Mouse (Mus musculus) lung, postnatal 4 days (tissue): Measurements from ENCODE around the gene Clic1.

Experiments used
- DNase-seq, 2 experiments: peaks; one replicate each; pipeline ENCODE4 v3.0.0; 2021

The Clic1 gene

DNA sequence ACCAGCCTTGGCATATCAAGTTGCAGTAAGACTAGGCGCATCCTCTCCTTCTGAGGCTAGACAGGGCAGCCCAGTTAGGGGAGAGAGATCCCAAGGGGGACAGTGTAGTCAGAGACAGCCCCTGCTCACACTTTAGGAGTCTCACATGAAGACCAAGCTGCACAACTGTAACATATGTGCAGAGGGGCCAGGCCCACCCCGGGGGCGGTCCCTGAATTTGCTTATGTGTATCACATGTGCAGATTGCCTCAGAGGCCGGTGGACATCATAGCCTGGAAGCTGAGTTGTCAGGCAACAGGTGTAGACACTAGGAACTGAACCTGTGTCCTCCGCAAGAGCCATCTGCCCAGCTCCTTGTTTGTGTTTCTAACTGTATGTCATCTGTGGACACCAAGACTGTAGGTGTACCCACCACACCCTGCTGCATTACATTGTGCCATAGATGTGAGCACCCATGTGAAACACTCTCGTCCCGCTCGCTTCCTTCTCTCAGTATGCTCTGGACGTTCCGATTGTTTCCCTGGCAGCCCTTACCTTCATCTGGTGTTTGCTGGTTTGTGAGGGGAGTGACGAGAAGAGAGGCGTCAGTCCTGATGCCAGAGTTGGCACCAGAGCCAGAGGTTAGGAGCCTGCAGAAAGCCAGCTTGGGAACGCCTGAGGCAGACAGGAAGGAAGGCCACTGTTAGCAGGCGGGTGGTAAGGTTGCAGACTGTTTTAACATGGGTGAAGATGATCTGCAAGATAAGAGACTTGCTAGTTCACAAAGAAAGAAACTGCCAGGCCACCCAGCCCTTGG is 42.8 kb downstream of the Clic1 start:
- DNase-seq = peak in 1 of 2 experiments; percentile 55

DNA sequence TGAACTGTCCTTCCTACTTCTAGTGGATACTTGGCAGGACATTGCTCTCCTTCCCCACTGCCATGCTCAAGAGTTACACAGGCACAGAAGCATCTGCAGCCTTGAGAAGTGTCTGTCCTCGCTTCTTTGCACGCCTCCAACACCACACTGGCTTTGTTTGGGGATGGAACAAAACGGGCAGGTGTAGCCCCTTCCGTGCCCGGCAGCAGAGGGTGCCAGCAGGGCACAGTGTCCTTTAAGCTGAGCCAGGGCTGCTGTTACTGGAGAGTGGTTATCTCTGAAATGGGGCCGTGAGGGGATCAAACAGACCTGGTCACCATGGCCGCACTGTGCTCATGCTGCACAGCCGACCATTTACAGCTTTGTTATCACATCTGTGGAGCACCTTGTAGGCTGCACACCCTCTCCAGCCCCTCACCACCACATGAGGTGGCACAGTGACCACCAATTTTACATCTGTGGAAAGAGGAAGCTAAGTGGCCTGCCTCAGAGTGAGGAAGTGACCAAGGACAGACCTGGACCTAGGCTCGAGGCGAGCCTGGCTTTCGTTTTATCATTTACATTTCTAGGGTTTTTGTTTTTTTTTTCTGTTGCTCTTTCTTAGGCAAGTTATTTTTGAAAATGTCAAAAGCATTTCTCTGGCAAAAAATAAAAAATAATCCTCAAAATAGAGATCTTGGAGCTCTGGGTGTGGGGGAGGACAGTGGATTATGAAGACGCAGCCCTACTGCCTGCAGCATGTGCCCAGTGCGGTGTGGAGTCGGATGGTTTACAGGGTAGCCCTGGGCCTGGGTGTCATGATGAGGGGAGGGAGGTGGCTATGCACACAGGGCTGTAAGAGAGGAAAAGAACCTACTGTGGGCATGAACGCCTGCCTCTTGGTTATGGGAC is 45.0 kb downstream of the Clic1 start:
- DNase-seq = no peak

DNA sequence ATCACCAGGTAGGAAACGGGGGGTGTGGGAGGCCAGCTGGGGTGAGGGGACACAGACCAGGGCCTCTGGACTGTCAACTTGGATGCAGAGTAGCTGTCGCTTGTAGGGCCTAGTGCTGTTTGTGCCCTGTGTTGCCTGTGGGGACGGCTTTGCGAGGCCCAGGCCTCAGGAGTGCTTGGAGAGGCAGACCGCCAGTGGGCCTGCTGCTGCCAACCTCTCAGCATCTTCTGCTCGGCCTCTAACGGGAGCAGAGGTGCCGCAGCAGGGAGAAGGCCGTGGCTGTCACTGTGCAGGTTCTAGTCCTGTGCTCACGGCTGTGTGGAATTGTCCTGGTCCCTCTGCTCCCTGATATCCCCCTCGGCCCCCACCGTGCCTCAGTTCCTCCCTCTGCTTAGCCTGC is 46.8 kb downstream of the Clic1 start:
- DNase-seq = no peak

DNA sequence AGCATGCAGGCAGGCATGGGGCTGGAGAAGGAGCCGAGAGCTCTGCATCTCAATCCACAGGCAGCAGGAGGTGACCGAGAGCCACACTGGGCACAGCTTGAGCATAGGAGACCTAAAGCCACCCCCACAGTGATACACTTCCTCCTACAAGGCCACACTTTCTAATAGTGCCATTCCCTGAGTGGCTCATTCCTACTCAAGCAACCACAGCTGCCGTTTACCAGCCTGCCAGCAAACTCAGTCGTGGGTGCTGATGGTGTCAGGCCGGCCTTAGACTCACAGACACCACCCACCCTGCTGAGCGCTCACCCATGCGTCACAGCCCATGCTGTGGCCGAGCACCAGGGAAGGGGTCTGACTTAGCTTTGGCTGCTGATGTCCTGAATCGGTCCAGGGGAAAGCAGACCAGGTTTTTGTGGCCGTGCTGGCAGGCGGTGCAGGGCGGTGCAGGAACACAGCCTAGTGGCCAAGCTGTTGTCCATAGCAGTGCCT is 47.4 kb downstream of the Clic1 start:
- DNase-seq = peak; percentile 20 to 39

DNA sequence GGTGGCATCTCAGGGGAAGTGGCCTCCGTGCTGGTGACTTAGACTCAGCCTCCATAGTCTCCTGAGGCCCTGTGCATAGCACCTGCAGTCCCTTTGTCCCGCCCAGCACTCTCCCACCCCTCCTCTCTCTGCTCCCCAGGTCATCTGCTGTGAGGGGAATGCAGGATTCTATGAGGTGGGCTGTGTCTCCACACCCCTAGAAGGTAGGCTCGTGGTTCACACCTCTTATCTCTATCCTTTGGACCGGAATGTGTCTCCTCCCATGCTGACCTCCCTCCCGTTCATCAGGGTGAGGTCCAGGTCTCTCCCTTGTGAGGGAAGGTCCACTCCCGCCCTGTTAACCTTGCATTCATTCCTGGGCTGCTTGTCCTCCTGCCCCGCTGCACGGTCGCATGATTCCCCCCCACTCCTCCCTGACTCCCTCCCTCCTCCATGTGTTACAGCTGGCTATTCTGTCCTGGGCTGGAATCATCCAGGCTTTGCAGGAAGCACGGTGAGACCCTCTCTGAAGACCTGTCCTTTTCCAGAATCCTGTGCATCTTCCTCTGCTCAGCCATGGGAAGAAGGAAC is 50.5 kb downstream of the Clic1 start:
- no peak for DNase-seq

DNA sequence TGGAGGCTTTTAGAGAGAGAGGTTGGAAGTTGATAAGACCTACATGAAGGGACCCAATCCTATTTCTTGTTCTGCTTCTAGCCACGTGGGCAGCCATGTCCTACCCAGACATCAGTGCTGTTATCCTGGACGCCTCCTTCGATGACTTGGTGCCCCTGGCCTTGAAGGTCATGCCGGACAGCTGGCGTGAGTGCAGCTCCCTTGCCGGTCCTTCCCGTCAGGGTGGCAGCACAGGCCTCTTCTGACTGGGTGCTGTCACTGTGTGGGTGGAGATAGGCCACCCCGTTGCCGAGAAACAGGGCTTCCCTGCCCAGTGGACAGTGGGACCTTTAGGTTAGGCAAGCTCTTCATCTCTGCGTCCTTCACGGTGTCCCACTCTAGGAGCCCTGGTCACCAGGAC is 51.4 kb downstream of the Clic1 start:
- DNase-seq = no peak

DNA sequence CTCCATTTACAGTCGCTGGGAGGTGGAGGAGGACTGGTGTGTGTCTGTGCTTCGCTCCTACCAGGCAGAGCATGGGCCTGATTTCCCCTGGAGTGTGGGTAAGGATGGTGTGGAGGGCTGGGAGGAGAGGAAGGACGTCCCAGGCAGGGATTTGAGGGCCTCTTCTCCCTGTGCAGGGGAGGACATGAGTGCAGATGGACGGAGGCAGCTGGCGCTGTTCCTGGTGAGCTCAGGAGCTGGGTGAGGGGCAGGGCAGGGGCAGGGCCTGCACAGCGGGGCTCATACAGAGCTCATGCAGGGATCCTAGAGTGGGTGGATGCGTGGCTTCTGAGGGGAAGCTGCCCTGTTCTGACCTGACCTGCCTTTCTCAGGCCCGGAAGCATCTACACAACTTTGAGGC is 52.5 kb downstream of the Clic1 start:
- DNase-seq = no peak

DNA sequence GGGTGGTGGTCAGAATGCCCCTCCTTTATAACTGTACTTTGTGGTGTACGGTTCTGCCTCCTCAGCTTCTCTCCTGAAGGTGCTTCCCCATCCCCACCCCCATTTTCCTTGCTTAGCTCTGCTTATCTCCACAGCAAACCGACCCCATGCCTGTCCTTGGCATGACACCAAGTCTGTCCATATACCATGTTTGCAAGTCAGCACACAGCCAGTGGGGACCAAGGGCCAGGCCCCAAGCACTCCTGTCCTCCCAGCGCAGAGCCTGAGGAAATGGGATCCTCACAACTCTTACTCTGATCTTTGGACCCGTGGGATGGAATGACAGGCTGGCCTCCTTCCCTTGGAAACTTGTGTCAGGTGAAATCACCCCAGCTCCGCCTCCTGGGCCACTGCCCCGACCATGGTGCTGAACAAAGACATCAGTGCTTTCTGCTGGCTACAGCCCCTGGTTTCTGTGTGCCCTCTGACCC is 53.5 kb downstream of the Clic1 start:
- no peak for DNase-seq

DNA sequence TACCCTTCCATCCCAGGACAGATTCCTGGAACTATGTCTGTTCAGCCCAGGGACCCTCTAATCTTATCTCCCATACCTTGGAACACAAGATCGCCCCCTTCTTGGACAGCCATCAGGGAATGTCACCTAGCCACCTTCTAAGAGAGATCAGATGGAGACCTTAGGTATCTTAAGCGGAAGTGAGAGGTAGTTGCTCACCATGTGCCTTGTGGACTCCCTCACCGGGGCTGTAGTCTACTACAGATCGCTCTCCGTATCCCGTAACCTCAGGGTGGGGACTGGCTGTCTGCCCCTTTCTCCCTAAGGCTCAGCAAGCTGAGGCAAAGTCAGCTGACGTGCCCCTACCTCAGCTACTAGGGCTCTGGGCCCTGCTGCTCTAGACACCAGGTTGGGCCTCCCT is 54.3 kb downstream of the Clic1 start:
- DNase-seq = no peak

DNA sequence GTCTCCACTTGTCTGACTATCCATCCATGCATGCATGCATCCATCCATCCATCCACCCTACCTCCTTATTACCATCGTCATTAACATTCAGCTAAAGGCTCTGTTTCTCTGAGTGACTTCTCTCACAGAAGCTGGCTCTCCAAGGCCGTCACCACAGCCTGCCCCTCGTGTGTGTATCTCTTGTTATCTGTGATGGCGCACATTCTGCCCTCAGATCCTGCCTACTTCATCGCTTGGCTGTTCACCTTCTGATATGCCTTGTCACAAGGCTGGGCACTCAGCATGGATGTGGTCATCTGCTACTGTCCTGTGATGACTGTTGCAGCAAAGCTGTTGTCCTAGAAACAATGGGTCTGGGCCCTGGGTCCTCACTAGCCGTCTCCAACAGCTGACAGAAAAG is 55.0 kb downstream of the Clic1 start:
- DNase-seq = no peak

DNA sequence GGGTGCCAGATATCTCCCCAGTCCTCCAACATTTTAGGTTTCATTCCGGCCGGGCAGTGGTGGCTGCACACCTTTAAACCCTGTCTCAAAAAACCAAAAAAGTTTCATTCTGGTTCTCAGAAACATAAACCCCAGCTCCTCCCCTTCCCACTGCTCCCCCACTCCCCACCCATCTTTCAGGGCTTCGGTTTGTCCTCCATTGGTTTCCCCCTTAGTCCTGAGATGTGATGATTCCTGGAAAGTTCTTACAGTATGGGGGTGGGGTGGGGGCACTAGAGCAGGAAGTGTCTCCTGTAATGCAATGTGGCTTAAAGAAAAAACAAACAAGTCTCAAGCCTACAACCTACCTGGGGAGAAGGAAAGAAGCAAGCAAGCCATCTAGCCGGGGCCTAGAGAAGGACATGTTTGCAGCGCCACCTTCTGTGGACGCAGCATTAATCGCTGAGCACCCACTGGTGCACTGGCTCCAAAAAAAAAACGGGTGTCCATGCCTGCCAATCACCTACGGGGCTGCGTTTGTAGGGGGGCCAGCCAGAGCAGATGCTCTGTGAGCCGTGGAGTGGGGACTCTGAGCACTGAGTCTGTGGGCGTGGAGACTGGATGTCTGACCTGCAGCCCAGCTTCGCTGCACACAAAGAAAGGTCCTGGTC is 56.1 kb downstream of the Clic1 start:
- peak; percentile 50 to 52 for DNase-seq

DNA sequence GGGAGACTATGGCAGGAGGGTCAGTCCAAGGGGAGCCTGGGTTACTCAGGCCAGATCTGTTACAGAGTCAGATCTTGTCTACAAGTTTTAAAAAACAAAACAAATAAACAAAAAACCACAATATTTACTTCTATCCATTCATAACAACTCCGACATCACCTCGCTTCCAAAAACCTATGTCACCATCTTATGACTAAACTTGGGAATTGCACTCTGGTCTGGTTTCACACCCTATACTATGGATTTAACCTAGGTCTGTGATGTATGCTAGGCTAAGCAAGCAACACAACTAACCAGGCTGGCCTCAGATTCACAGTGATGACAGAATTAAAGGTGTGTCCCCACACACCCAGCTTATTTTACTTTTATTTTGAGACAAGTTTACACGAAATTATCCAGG is 56.8 kb downstream of the Clic1 start:
- DNase-seq = no peak

DNA sequence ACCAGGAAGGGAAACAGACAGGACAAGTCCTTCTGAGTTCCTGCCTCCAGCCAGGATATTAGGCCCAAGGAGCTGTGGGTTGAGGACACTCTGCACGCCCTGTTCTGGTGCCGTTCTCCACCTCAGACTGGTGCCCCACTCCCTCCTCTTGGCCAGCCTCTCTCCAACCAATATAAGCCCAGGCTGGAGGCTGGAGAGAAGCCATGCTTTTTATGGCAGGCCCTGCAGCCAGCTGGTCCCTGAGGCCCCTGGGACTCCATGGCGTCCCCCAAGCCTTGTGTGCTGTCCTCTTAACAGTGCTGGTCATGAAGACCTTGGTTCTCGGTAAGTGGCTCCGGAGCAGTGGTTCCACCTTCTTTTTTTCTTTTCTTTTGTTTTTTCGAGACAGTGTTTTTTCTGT is 58.3 kb downstream of the Clic1 start, which contains the start of gene Ly6g5c:
Gene Ly6g5c (plus strand): TSS at position 183 of the 400 bp plus-strand sequence.
- no peak for DNase-seq
